Mouse (Mus musculus) liver, embryonic 15.5 days (tissue): ENCODE results near the gene Cryzl2. TPM values are rescaled to one million over a fixed set of nuclear protein-coding genes. Genes with fewer than 3 reads are reported as not detected.
A peak's percentile ranks its signal among the peaks of the same experiment; 100 is the strongest.

Source experiments
- ATAC-seq: fragments of 200-750 bp; cut with Nextera tagmentation; 2 replicates; pipeline ENCODE4 v1.8.0; 2017; ENCODE audit warnings: moderate number of reproducible peaks, mild to moderate bottlenecking, moderate library complexity; ENCODE audit not compliant: insufficient read depth
- H3K27ac ChIP-seq: fragments of 300-500 bp; sonication (generic); replicated peaks from 2 replicates; pipeline ENCODE4 v1.5.1; 2015; ENCODE audit warnings: mild to moderate bottlenecking, inconsistent platforms
- H3K27me3 ChIP-seq: fragments of 300-500 bp; sonication (generic); 2 replicates; pipeline ENCODE4 v1.6.1; 2015; ENCODE audit warnings: mild to moderate bottlenecking, inconsistent platforms
- H3K36me3 ChIP-seq: fragments of 300-500 bp; sonication (generic); replicated peaks from 2 replicates; pipeline ENCODE4 v1.6.1; 2015; ENCODE audit warnings: moderate library complexity, mild to moderate bottlenecking, inconsistent platforms
- H3K4me1 ChIP-seq: fragments of 300-500 bp; sonication (generic); replicated peaks from 2 replicates; pipeline ENCODE4 v1.6.1; 2015; ENCODE audit warnings: inconsistent platforms
- H3K4me2 ChIP-seq: fragments of 300-500 bp; sonication (generic); 2 replicates; pipeline ENCODE4 v1.6.1; 2015; ENCODE audit warnings: moderate library complexity, mild to moderate bottlenecking, inconsistent platforms
- H3K4me3 ChIP-seq: fragments of 300-500 bp; sonication (generic); replicated peaks from 2 replicates; pipeline ENCODE4 v1.5.1; 2015; ENCODE audit warnings: mild to moderate bottlenecking, inconsistent platforms
- H3K9ac ChIP-seq: fragments of 300-500 bp; sonication (generic); 2 replicates; pipeline ENCODE4 v1.6.1; 2015; ENCODE audit warnings: moderate library complexity, mild to moderate bottlenecking, inconsistent platforms
- H3K9me3 ChIP-seq: fragments of 300-500 bp; sonication (generic); replicated peaks from 2 replicates; pipeline ENCODE4 v1.6.1; 2016; ENCODE audit warnings: inconsistent platforms
- WGBS: fragments of 180-500 bp; shearing (Covaris S2); methylation state at CpG from one replicate; pipeline ENCODE4 v1.1.7; 2015; ENCODE audit warnings: mixed read lengths; ENCODE audit not compliant: insufficient replicate concordance; 5-methylcytosine and 5-hydroxymethylcytosine counted together
- polyA plus RNA-seq: library from polyadenylated mRNA; unstranded; fragments of >200 nt; fragmentation: Nextera tagmentation; extraction: Ambion mirVana; gene quantifications from 2 replicates; pipeline ENCODE4 v1.2.1, GENCODE M21; 2015

Cryzl2 gene
- polyA plus RNA-seq, 1 experiment from 2014 or later, result 6.7 TPM

- Histone ChIP-seq H3K27ac (no peak overlapping the region), H3K4me1 (0 out of 2 replicates have a peak, but pooled peaks cover 12% of the 10 kb centered on the region), H3K27me3 (no peaks in the 10 kb centered on the region; the same call in 1 of the 2 replicates), H3K36me3 (no peaks in the 10 kb centered on the region), H3K9me3 (no peaks in the 10 kb centered on the region), H3K4me3 (no peak overlapping the region), H3K4me2 (peak overlapping the region; percentile 46), H3K9ac (no peak overlapping the region)
- 20% methylated on average over 19 of the region's 19 CpGs for WGBS
- no peak for ATAC-seq
Observed at GRCm38 (mm10) chr1:157443723-157444561, 14.4 kb upstream of the Cryzl2 start.

GRCm38 (mm10) chr1:157444632-157445300 lies 13.6 kb upstream of the Cryzl2 start:
- 66% methylated on average over 13 of the region's 13 CpGs for WGBS
- H3K4me1 ChIP-seq, result peaks cover 17% of the 10 kb centered on the region
- no peaks in the 10 kb centered on the region for H3K9me3 ChIP-seq
- ATAC-seq, result no peak
- no peak overlapping the region for H3K9ac ChIP-seq
- H3K4me3 ChIP-seq, result no peak overlapping the region
- no peak overlapping the region for H3K27ac ChIP-seq
- no peak overlapping the region for H3K4me2 ChIP-seq
- no peaks in the 10 kb centered on the region for H3K36me3 ChIP-seq
- peaks cover 5% of the 10 kb centered on the region; the same call in 1 of the 2 replicates for H3K27me3 ChIP-seq

GRCm38 (mm10) chr1:157445398-157445910 lies 12.9 kb upstream of the Cryzl2 start:
- WGBS, result 63% methylated on average over 6 of the region's 6 CpGs
- H3K36me3 ChIP-seq, result no peaks in the 10 kb centered on the region
- no peak overlapping the region for H3K27ac ChIP-seq
- H3K9me3 ChIP-seq, result no peaks in the 10 kb centered on the region
- H3K9ac ChIP-seq, result no peak overlapping the region
- H3K4me2 ChIP-seq, result no peak overlapping the region
- H3K27me3 ChIP-seq, result peaks cover 5% of the 10 kb centered on the region; the same call in 1 of the 2 replicates
- no peak for ATAC-seq
- H3K4me1 ChIP-seq, result peaks cover 23% of the 10 kb centered on the region
- no peak overlapping the region for H3K4me3 ChIP-seq

- no peak overlapping the region for H3K4me3 ChIP-seq
- peaks cover 5% of the 10 kb centered on the region; the same call in 1 of the 2 replicates for H3K27me3 ChIP-seq
- peaks cover 23% of the 10 kb centered on the region for H3K4me1 ChIP-seq
- WGBS, result 44% methylated on average over 7 of the region's 7 CpGs
- H3K4me2 ChIP-seq, result no peak overlapping the region
- no peak overlapping the region for H3K9ac ChIP-seq
- no peak for ATAC-seq
- H3K9me3 ChIP-seq, result no peaks in the 10 kb centered on the region
- H3K27ac ChIP-seq, result no peak overlapping the region
- no peaks in the 10 kb centered on the region for H3K36me3 ChIP-seq
Observed at GRCm38 (mm10) chr1:157446325-157446724, 12.1 kb upstream of the Cryzl2 start.

GRCm38 (mm10) chr1:157447142-157447541 lies 11.2 kb upstream of the Cryzl2 start:
- H3K4me2 ChIP-seq, result no peak overlapping the region
- peaks cover 5% of the 10 kb centered on the region; the same call in 1 of the 2 replicates for H3K27me3 ChIP-seq
- no peak for ATAC-seq
- no peak overlapping the region for H3K9ac ChIP-seq
- no peak overlapping the region for H3K27ac ChIP-seq
- WGBS, result 62% methylated on average over 4 of the region's 4 CpGs
- peaks cover 23% of the 10 kb centered on the region for H3K4me1 ChIP-seq
- H3K36me3 ChIP-seq, result no peaks in the 10 kb centered on the region
- no peak overlapping the region for H3K4me3 ChIP-seq
- no peaks in the 10 kb centered on the region for H3K9me3 ChIP-seq

GRCm38 (mm10) chr1:157448164-157448804 lies 10.1 kb upstream of the Cryzl2 start:
- Histone ChIP-seq H3K27me3 (peaks cover 5% of the 10 kb centered on the region; the same call in 1 of the 2 replicates), H3K9ac (no peak overlapping the region), H3K27ac (no peak overlapping the region), H3K4me1 (peaks cover 19% of the 10 kb centered on the region), H3K36me3 (no peaks in the 10 kb centered on the region), H3K4me3 (no peak overlapping the region), H3K4me2 (no peak overlapping the region), H3K9me3 (no peaks in the 10 kb centered on the region)
- no peak for ATAC-seq
- WGBS, result 18% methylated on average over 7 of the region's 7 CpGs

- H3K4me2 ChIP-seq, result no peak overlapping the region
- no peaks in the 10 kb centered on the region for H3K9me3 ChIP-seq
- 38% methylated on average over 5 of the region's 5 CpGs for WGBS
- H3K4me3 ChIP-seq, result no peak overlapping the region
- H3K36me3 ChIP-seq, result no peaks in the 10 kb centered on the region
- ATAC-seq, result no peak
- no peak overlapping the region for H3K27ac ChIP-seq
- H3K9ac ChIP-seq, result no peak overlapping the region
- H3K4me1 ChIP-seq, result peaks cover 19% of the 10 kb centered on the region
- H3K27me3 ChIP-seq, result peaks cover 5% of the 10 kb centered on the region; the same call in 1 of the 2 replicates
Observed at GRCm38 (mm10) chr1:157448805-157449188, 9.6 kb upstream of the Cryzl2 start.

- Histone ChIP-seq H3K4me2 (peak overlapping the region; percentile 52), H3K27me3 (peaks cover 5% of the 10 kb centered on the region; the same call in 1 of the 2 replicates), H3K4me3 (no peak overlapping the region), H3K9ac (no peak overlapping the region), H3K27ac (no peak overlapping the region), H3K9me3 (no peaks in the 10 kb centered on the region), H3K4me1 (peaks cover 12% of the 10 kb centered on the region), H3K36me3 (no peaks in the 10 kb centered on the region)
- 12% methylated on average over 10 of the region's 10 CpGs for WGBS
- no peak for ATAC-seq
Observed at GRCm38 (mm10) chr1:157449532-157449931, 8.8 kb upstream of the Cryzl2 start.

- Histone ChIP-seq H3K9me3 (no peaks in the 10 kb centered on the region), H3K4me2 (peak overlapping the region; percentile 52), H3K9ac (no peak overlapping the region), H3K36me3 (no peaks in the 10 kb centered on the region), H3K4me3 (peak overlapping the region; percentile 12; the same call in 1 of the 2 replicates), H3K4me1 (peaks cover 11% of the 10 kb centered on the region), H3K27me3 (peaks cover 5% of the 10 kb centered on the region; the same call in 1 of the 2 replicates), H3K27ac (no peak overlapping the region)
- peak; percentile 48; the same call in 1 of the 2 replicates for ATAC-seq
- 11% methylated on average over 21 of the region's 21 CpGs for WGBS
Observed at GRCm38 (mm10) chr1:157449981-157450636, 8.3 kb upstream of the Cryzl2 start.

- Histone ChIP-seq H3K9me3 (no peaks in the 10 kb centered on the region), H3K27me3 (peaks cover 5% of the 10 kb centered on the region; the same call in 1 of the 2 replicates), H3K4me2 (no peak overlapping the region), H3K27ac (no peak overlapping the region), H3K4me3 (no peak overlapping the region), H3K36me3 (no peaks in the 10 kb centered on the region), H3K4me1 (peaks cover 11% of the 10 kb centered on the region), H3K9ac (no peak overlapping the region)
- no peak for ATAC-seq
- WGBS, result 70% methylated on average over 3 of the region's 3 CpGs
Observed at GRCm38 (mm10) chr1:157452284-157452683, 6.1 kb upstream of the Cryzl2 start.
